Mouse (Mus musculus) heart, embryonic 12.5 days (tissue): ENCODE results near the gene Sgo2a. TPM values are rescaled to one million over a fixed set of nuclear protein-coding genes. Genes with fewer than 3 reads are reported as not detected.

Source experiments
- ATAC-seq: fragments of 200-750 bp; cut with Nextera tagmentation; 2 replicates; pipeline ENCODE4 v1.8.0; 2017; ENCODE audit warnings: moderate TSS enrichment, moderate library complexity; ENCODE audit not compliant: insufficient number of reproducible peaks, low FRiP score
- H3K27ac ChIP-seq: fragments of 300-500 bp; sonication (generic); 2 replicates; pipeline ENCODE4 v1.5.1; 2016; ENCODE audit warnings: mild to moderate bottlenecking, moderate library complexity; ENCODE audit not compliant: poor library complexity, severe bottlenecking
- H3K27me3 ChIP-seq: fragments of 300-500 bp; sonication (generic); replicated peaks from 2 replicates; pipeline ENCODE4 v1.6.1; 2016; ENCODE audit warnings: mild to moderate bottlenecking, moderate library complexity
- H3K36me3 ChIP-seq: fragments of 300-500 bp; sonication (generic); 2 replicates; pipeline ENCODE4 v1.6.1; 2016; ENCODE audit warnings: mild to moderate bottlenecking, moderate library complexity
- H3K4me1 ChIP-seq: fragments of 300-500 bp; sonication (generic); replicated peaks from 2 replicates; pipeline ENCODE4 v1.6.1; 2016; ENCODE audit warnings: mild to moderate bottlenecking
- H3K4me2 ChIP-seq: fragments of 300-500 bp; sonication (generic); 2 replicates; pipeline ENCODE4 v1.6.1; 2016; ENCODE audit warnings: mild to moderate bottlenecking, moderate library complexity
- H3K4me3 ChIP-seq: fragments of 300-500 bp; sonication (generic); 2 replicates; pipeline ENCODE4 v1.5.1; 2016; ENCODE audit warnings: mild to moderate bottlenecking
- H3K9ac ChIP-seq: fragments of 300-500 bp; sonication (generic); 2 replicates; pipeline ENCODE4 v1.6.1; 2016; ENCODE audit warnings: mild to moderate bottlenecking, moderate library complexity
- H3K9me3 ChIP-seq: fragments of 300-500 bp; sonication (generic); replicated peaks from 2 replicates; pipeline ENCODE4 v1.6.1; 2016; ENCODE audit warnings: mild to moderate bottlenecking, moderate library complexity
- WGBS: fragments of 180-500 bp; shearing (Covaris S2); methylation state at CpG from one replicate; pipeline ENCODE4 v1.1.7; 2016; 5-methylcytosine and 5-hydroxymethylcytosine counted together
- polyA plus RNA-seq: library from polyadenylated mRNA; unstranded; fragments of >200 nt; fragmentation: Nextera tagmentation; extraction: Ambion mirVana; gene quantifications from 2 replicates; pipeline ENCODE4 v1.2.1, GENCODE M21; 2016

The Sgo2a gene
- polyA plus RNA-seq, 1 experiment from 2014 or later, result 20.9 TPM

- WGBS, result 77% methylated on average over 6 of the region's 6 CpGs
- Histone ChIP-seq H3K4me2 (no peak overlapping the region), H3K4me3 (no peak overlapping the region), H3K9me3 (no peaks in the 10 kb centered on the region), H3K9ac (no peak overlapping the region), H3K27ac (no peak overlapping the region), H3K36me3 (no peaks in the 10 kb centered on the region), H3K4me1 (0 out of 2 replicates have a peak, but pooled peaks cover 2% of the 10 kb centered on the region), H3K27me3 (peaks cover 7% of the 10 kb centered on the region; the same call in 1 of the 2 replicates)
- ATAC-seq, result no peak
Observed at GRCm38 (mm10) chr1:58069181-58069580, 73.4 kb downstream of the Sgo2a start.

DNA sequence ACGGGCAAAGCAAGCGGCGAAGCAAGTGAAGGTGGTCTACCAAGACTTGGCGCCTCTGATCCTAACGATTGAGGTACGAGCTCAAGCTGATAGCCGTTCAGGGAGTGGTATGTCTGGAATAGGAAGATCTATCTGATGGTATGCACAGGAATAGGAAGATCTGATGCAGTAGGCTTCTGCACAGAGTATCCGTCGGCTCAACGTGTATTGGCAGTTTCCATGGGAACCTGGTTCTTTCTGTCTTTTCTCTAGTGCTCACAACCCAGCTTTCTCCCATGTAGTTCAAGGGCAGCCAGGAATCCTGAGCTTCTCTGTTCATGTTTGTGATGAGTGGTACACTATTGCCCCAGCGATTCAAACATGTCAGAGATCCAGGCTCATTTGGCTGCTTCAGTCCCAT is 74.3 kb downstream of the Sgo2a start:
- 83% methylated on average over 11 of the region's 11 CpGs for WGBS
- no peak overlapping the region for H3K4me3 ChIP-seq
- 0 out of 2 replicates have a peak, but pooled peaks cover 2% of the 10 kb centered on the region for H3K4me1 ChIP-seq
- no peak overlapping the region for H3K27ac ChIP-seq
- no peak overlapping the region for H3K4me2 ChIP-seq
- no peak overlapping the region for H3K9ac ChIP-seq
- H3K9me3 ChIP-seq, result no peaks in the 10 kb centered on the region
- peaks cover 7% of the 10 kb centered on the region; the same call in 1 of the 2 replicates for H3K27me3 ChIP-seq
- H3K36me3 ChIP-seq, result no peaks in the 10 kb centered on the region
- no peak for ATAC-seq

GRCm38 (mm10) chr1:58071006-58071405 is 75.2 kb downstream of the Sgo2a start:
- Histone ChIP-seq H3K4me3 (no peak overlapping the region), H3K36me3 (no peaks in the 10 kb centered on the region), H3K9ac (no peak overlapping the region), H3K27me3 (peaks cover 7% of the 10 kb centered on the region; the same call in 1 of the 2 replicates), H3K9me3 (no peaks in the 10 kb centered on the region), H3K4me1 (0 out of 2 replicates have a peak, but pooled peaks cover 2% of the 10 kb centered on the region), H3K4me2 (no peak overlapping the region), H3K27ac (no peak overlapping the region)
- WGBS, result 71% methylated on average over 9 of the region's 9 CpGs
- no peak for ATAC-seq

DNA sequence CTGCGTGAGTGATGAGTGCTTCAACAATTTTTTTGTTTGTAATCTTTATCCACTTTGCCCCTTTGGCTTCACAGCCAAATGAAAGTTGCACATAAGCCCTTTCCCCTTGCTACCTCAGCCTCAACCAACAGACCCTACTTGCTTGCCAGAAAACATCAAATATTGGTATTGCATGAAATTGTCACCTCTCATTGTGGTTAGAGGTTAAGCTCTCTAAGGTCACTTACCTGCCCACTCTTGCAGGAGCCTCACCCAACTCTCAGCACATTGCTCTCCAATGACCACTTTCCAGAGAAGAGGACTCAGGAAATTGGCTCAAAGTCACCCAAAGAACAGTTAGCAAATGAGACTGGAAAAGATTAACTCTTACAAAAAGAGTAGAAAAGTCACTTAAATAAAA is 75.7 kb downstream of the Sgo2a start:
- no peak for ATAC-seq
- 0 out of 2 replicates have a peak, but pooled peaks cover 2% of the 10 kb centered on the region for H3K4me1 ChIP-seq
- 84% methylated on average over 1 of the region's 1 CpGs for WGBS
- H3K9ac ChIP-seq, result no peak overlapping the region
- H3K9me3 ChIP-seq, result no peaks in the 10 kb centered on the region
- H3K4me3 ChIP-seq, result no peak overlapping the region
- H3K27ac ChIP-seq, result no peak overlapping the region
- H3K4me2 ChIP-seq, result no peak overlapping the region
- H3K27me3 ChIP-seq, result peaks cover 7% of the 10 kb centered on the region; the same call in 1 of the 2 replicates
- no peaks in the 10 kb centered on the region for H3K36me3 ChIP-seq

- no peak for ATAC-seq
- Histone ChIP-seq H3K27me3 (peaks cover 7% of the 10 kb centered on the region; the same call in 1 of the 2 replicates), H3K4me3 (no peak overlapping the region), H3K4me1 (0 out of 2 replicates have a peak, but pooled peaks cover 2% of the 10 kb centered on the region), H3K27ac (no peak overlapping the region), H3K36me3 (no peaks in the 10 kb centered on the region), H3K9ac (no peak overlapping the region), H3K9me3 (no peaks in the 10 kb centered on the region), H3K4me2 (no peak overlapping the region)
- 49% methylated on average over 2 of the region's 2 CpGs for WGBS
Observed at GRCm38 (mm10) chr1:58072416-58072815, 76.6 kb downstream of the Sgo2a start.

GRCm38 (mm10) chr1:58072991-58073730 is 77.4 kb downstream of the Sgo2a start:
- H3K9me3 ChIP-seq, result no peaks in the 10 kb centered on the region
- no peak overlapping the region for H3K27ac ChIP-seq
- no peak overlapping the region for H3K4me3 ChIP-seq
- peaks cover 7% of the 10 kb centered on the region; the same call in 1 of the 2 replicates for H3K27me3 ChIP-seq
- 80% methylated on average over 12 of the region's 12 CpGs for WGBS
- no peaks in the 10 kb centered on the region for H3K36me3 ChIP-seq
- no peak overlapping the region for H3K4me2 ChIP-seq
- no peak overlapping the region for H3K9ac ChIP-seq
- ATAC-seq, result no peak
- H3K4me1 ChIP-seq, result 0 out of 2 replicates have a peak, but pooled peaks cover 2% of the 10 kb centered on the region

DNA sequence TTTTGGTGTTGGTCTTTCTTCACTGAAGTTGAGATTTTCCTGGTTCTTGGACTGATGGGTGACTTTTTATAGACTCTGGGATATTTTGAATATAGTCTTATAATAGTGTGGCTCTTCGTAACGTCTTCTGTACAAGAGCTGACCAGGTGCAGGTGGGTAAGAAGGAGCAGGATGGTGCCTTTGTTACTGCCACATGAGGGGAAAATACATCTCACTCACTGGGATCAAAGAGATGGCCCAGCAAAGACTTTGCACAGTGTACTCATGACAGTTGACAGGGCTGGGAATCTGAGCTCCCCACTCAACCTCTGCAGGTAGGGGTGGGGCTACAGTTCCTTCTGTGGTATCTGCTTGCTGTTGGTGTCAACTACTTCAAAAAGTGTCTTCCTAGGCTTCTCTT is 78.5 kb downstream of the Sgo2a start:
- WGBS, result 83% methylated on average over 2 of the region's 2 CpGs
- H3K4me3 ChIP-seq, result no peak overlapping the region
- H3K27me3 ChIP-seq, result peaks cover 7% of the 10 kb centered on the region; the same call in 1 of the 2 replicates

More for the DNA sequence above, 78.5 kb downstream of the Sgo2a start:
- ATAC-seq, result no peak
- Histone ChIP-seq H3K4me1 (0 out of 2 replicates have a peak, but pooled peaks cover 2% of the 10 kb centered on the region), H3K27ac (no peak overlapping the region), H3K4me2 (no peak overlapping the region), H3K36me3 (no peaks in the 10 kb centered on the region), H3K9me3 (no peaks in the 10 kb centered on the region), H3K9ac (no peak overlapping the region)

Other genes starting within 250 kb of the Sgo2a start
- 47.6 and 47.9 TPM in 2 replicates for gene Spats2l, start 221.8 kb upstream of the Sgo2a start, polyA plus RNA-seq
- 11.2 and 11.3 TPM in 2 replicates for gene Kctd18, start 23.0 kb downstream of the Sgo2a start, polyA plus RNA-seq
- 0.23 and 0.36 TPM in 2 replicates for gene Aox1, start 34.0 kb downstream of the Sgo2a start, polyA plus RNA-seq
- 0.05 TPM in 1 of 2 replicates, not detected in the other for gene Aox3, start 117.2 kb downstream of the Sgo2a start, polyA plus RNA-seq
- gene Aox4, start 214.4 kb downstream of the Sgo2a start, polyA plus RNA-seq, result 0.14 and 0.27 TPM in 2 replicates